Comparison of ENCODE assay signal across 8 mouse cellular contexts in genomic region chr17:35358763-35359469, GRCm38 (mm10). TPM values are rescaled to one million over a fixed set of nuclear protein-coding genes. Genes with fewer than 3 reads are reported as not detected.
DNase-seq lines count a peak whose midpoint lies in the region; ATAC-seq lines count a peak whose summit lies in the region.

No protein-coding gene starts in this region.

- peaks cover 7% of the 10 kb centered on the region; the same call in 1 of the 2 replicates for H3K9me3 ChIP-seq in liver, embryonic 13.5 days (replicated peaks)

- H3K27me3 ChIP-seq in liver, embryonic 13.5 days, result peaks cover 30% of the 10 kb centered on the region

- H3K4me1 ChIP-seq in liver, embryonic 13.5 days (replicated peaks), result no peaks in the 10 kb centered on the region

- H3K4me3 ChIP-seq in liver, embryonic 13.5 days (replicated peaks), result peak overlapping the region; percentile 40

- peak overlapping the region; percentile 51 for H3K4me2 ChIP-seq in liver, embryonic 13.5 days

- H3K27ac ChIP-seq in liver, embryonic 13.5 days, result no peak overlapping the region

- DNase-seq in heart, adult 11 months, result peak; percentile 74
- DNase-seq in heart, adult 18-20 months, result no peak
- peak; percentile 22 for DNase-seq in thymus, postnatal 0 days (ENCODE audit: low spot score)
- DNase-seq in thymus, postnatal 25 days, result no peak
- no peak for DNase-seq in liver, embryonic 13.5 days
- DNase-seq in ovary, adult 18-20 months (ENCODE audit: low spot score), result no peak
- no peak for DNase-seq in spleen, adult 18-20 months

- 8% methylated on average over 38 of the region's 38 CpGs for WGBS in liver, embryonic 13.5 days (ENCODE audit: insufficient replicate concordance)

- no peak for ATAC-seq in liver, embryonic 13.5 days (ENCODE audit: low read depth)
- no peak for ATAC-seq in monocyte, adult 5-6 weeks (replicated peaks; ENCODE audit: insufficient number of reproducible peaks, low FRiP score, low TSS enrichment, poor library complexity, severe bottlenecking)

- H3K9ac ChIP-seq in liver, embryonic 13.5 days, result no peak overlapping the region

- H3K36me3 ChIP-seq in liver, embryonic 13.5 days, result no peaks in the 10 kb centered on the region

RNA-seq across cellular contexts. Expression of gene H2-Q2, which starts 16.9 kb away (rescaled TPM):
- 1 to 10 TPM; 1.7 TPM for total RNA-seq in heart, adult 18-20 months (2021)
- polyA plus RNA-seq in thymus, postnatal 0 days (2015; fragmentation: Nextera tagmentation; extraction: Ambion mirVana), result 68.4 and 69.8 TPM in 2 replicates
- polyA plus RNA-seq in liver, embryonic 13.5 days (2015; fragmentation: Nextera tagmentation; extraction: Ambion mirVana), result 0.68 and 0.90 TPM in 2 replicates
- not detected in 3 replicates for total RNA-seq in monocyte, adult 5-6 weeks (2017)

RNA-seq across cellular contexts. Expression of gene H2-Q4, which starts 20.5 kb away (rescaled TPM):
- total RNA-seq in heart, adult 18-20 months (2021), result 10 to 100 TPM; 18.7 to 54.0 TPM
- 15.1 and 18.4 TPM in 2 replicates for polyA plus RNA-seq in thymus, postnatal 0 days (2015; fragmentation: Nextera tagmentation; extraction: Ambion mirVana)
- 1.7 and 2.0 TPM in 2 replicates for polyA plus RNA-seq in liver, embryonic 13.5 days (2015; fragmentation: Nextera tagmentation; extraction: Ambion mirVana)
- 159 to 219 TPM (median 177 TPM) in 3 replicates for total RNA-seq in monocyte, adult 5-6 weeks (2017)

RNA-seq across cellular contexts. Expression of gene H2-Q1, which starts 38.7 kb away (rescaled TPM):
- total RNA-seq in heart, adult 18-20 months (2021), result 1 to 10 TPM; 2.6 to 3.9 TPM
- 1.4 and 1.9 TPM in 2 replicates for polyA plus RNA-seq in thymus, postnatal 0 days (2015; fragmentation: Nextera tagmentation; extraction: Ambion mirVana)
- 1.0 and 1.4 TPM in 2 replicates for polyA plus RNA-seq in liver, embryonic 13.5 days (2015; fragmentation: Nextera tagmentation; extraction: Ambion mirVana)
- 0.11 to 0.38 TPM in 2 of 3 replicates, not detected in the other for total RNA-seq in monocyte, adult 5-6 weeks (2017)

Comparison
In these comparisons a context has a peak if more than half of its experiments do, and no peak if none do; other contexts are left out.
1. DNase-seq: peak in heart, adult 11 months (single experiment) and thymus, postnatal 0 days (single experiment); none in heart, adult 18-20 months (0 of 2), thymus, postnatal 25 days (single experiment), liver, embryonic 13.5 days (single experiment), ovary, adult 18-20 months (single experiment) and spleen, adult 18-20 months (0 of 2).